Mouse (Mus musculus): ENCODE results near the gene Lix1. TPM values are rescaled to one million over a fixed set of nuclear protein-coding genes. Genes with fewer than 3 reads are reported as not detected.

The Lix1 gene
- polyA plus RNA-seq, 1 experiment from 2014 or later: 4.8 TPM

DNA sequence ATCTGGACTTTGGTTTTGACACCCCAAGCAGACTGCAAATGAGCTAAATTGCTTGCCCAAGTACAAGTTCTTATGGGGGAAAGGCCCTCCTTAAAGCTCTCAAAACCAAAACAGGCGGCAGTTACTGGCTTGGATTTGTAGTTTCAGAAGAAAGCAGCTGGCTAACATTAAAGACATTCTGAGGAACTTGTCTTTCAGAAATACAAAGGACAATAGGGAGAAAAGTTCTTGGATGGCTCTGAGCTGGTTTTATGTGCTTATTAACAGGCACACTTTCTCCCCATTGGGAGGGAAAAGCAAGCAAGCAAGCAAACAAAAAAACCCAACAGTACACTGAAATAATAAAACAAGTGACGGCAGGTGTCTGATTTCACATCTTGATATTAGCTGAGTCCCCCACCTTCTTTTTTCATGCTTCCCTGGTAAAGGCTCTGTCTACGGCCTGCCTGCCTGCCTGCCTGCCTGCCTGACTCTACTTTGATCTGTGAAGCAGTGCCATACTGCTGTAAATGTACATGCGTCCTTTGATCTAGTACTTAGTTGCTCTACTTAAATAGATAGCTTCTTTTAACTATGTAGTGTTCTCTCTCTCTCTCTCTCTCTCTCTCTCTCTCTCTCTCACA is 39.5 kb downstream of the Lix1 start:
- Histone ChIP-seq H3K4me1 (replicated peaks; ENCODE audit: control insufficient read depth, insufficient read depth) (no peaks in the 10 kb centered on the region), H3K9ac (ENCODE audit: low read length) (no peak overlapping the region), H3K4me3 (ENCODE audit: low read depth, low read length) (no peak overlapping the region), H3K36me3 (ENCODE audit: control insufficient read depth, insufficient read depth, low read length) (no peaks in the 10 kb centered on the region), H3K4me2 (replicated peaks; ENCODE audit: low read depth) (no peak overlapping the region), H3K9me3 (ENCODE audit: control insufficient read depth, low read length) (no peaks in the 10 kb centered on the region), H3K27me3 (ENCODE audit: control insufficient read depth, insufficient read depth, low read length) (no peaks in the 10 kb centered on the region), H3K27ac (replicated peaks) (no peak overlapping the region)
- DNase-seq (ENCODE audit: low spot score): no peak
- WGBS: 57% methylated on average over 4 of the region's 4 CpGs
- no peak for TF ChIP-seq EP300 (optimal IDR thresholded peaks at IDR 0.05)
- ATAC-seq (ENCODE audit: low FRiP score, low TSS enrichment): no peak

DNA sequence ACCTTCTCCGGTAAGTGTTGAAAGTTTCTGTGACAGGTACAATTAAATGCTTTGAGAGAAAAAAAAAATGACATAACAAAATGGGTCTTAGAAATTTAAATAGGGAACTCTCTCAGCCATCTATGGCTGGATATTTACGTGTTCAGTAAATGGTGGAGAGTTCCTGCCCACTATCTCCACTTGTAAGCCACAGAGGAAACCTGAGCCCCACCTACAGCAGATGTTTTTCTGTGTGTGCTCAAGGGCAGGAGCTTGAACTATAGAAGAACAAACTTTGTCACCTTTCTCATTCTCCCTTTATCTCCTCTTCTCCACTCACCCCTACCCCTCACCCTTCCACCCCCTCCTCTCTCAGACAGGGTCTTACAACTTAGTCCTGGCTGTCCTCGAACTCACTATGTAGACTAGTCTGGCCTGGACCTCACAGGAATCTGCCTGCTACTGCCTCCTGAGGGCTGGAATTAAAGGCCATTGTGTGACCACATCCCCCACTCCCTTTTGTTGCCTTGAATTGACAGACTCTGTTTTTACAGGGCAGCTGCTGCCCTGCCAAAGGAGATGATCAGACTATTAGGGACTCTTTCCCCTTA is 41.9 kb downstream of the Lix1 start:
- Histone ChIP-seq H3K36me3 (ENCODE audit: control insufficient read depth, insufficient read depth, low read length) (no peaks in the 10 kb centered on the region), H3K27ac (replicated peaks) (no peak overlapping the region), H3K9ac (ENCODE audit: low read length) (no peak overlapping the region), H3K4me2 (replicated peaks; ENCODE audit: low read depth) (no peak overlapping the region), H3K9me3 (ENCODE audit: control insufficient read depth, low read length) (no peaks in the 10 kb centered on the region), H3K27me3 (ENCODE audit: control insufficient read depth, insufficient read depth, low read length) (no peaks in the 10 kb centered on the region), H3K4me3 (ENCODE audit: low read depth, low read length) (no peak overlapping the region), H3K4me1 (replicated peaks; ENCODE audit: control insufficient read depth, insufficient read depth) (no peaks in the 10 kb centered on the region)
- TF ChIP-seq CTCF (IDR thresholded peaks at IDR 0.05; ENCODE audit: low read depth) (no peak), EP300 (optimal IDR thresholded peaks at IDR 0.05) (no peak)
- ATAC-seq (ENCODE audit: low FRiP score, low TSS enrichment): no peak
- 67% methylated on average over 3 of the region's 3 CpGs for WGBS
- no peak for DNase-seq (ENCODE audit: low spot score)

DNA sequence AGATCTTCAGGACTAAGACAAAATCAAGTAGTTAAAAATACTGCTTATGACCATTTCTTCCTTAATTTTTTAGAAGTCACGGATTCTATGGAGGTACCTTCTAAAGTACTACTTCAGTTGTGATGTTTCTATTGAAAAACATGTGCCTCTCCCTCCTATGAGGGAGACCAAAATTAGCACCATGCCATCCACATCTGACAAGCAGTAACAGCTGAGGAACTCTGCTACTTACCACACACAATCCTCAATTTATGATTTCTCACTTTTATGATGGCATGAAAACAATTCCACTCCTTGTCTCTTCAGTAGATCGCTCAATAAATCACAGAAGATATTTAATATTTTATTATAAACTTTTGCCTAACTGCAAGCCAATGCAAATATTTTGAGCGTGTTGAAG is 44.2 kb downstream of the Lix1 start:
- no peaks in the 10 kb centered on the region for H3K27me3 ChIP-seq (ENCODE audit: control insufficient read depth, insufficient read depth, low read length)
- DNase-seq (ENCODE audit: low spot score) (no peak), ATAC-seq (ENCODE audit: low FRiP score, low TSS enrichment) (no peak)
- no peak overlapping the region for H3K9ac ChIP-seq (ENCODE audit: low read length)
- no peaks in the 10 kb centered on the region for H3K9me3 ChIP-seq (ENCODE audit: control insufficient read depth, low read length)
- H3K36me3 ChIP-seq (ENCODE audit: control insufficient read depth, insufficient read depth, low read length): no peaks in the 10 kb centered on the region
- 91% methylated on average over 3 of the region's 3 CpGs for WGBS
- H3K27ac ChIP-seq (replicated peaks): no peak overlapping the region
- H3K4me3 ChIP-seq (ENCODE audit: low read depth, low read length): no peak overlapping the region
- no peak overlapping the region for H3K4me2 ChIP-seq (replicated peaks; ENCODE audit: low read depth)
- TF ChIP-seq EP300 (optimal IDR thresholded peaks at IDR 0.05) (no peak), CTCF (IDR thresholded peaks at IDR 0.05; ENCODE audit: low read depth) (no peak)
- H3K4me1 ChIP-seq (replicated peaks; ENCODE audit: control insufficient read depth, insufficient read depth): no peaks in the 10 kb centered on the region

DNA sequence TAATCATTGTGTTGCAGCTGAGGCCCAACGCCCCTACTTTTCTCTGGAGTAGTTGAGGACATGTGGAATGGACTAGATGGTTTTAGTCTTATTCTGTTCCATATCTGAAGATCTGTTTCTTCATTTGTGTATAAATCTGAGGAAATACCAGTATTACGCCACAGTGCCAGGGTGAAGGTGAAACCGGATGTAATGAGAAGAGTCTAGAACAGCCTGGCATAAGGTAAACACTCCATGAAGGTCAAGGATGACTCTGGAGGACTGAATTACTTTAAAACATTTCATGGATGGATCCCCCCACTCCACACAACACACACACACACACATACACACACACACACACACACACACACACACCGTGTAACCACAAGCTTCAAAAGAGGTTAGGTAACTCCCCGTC is 45.3 kb downstream of the Lix1 start:
- Histone ChIP-seq H3K4me2 (replicated peaks; ENCODE audit: low read depth) (no peak overlapping the region), H3K27me3 (ENCODE audit: control insufficient read depth, insufficient read depth, low read length) (no peaks in the 10 kb centered on the region), H3K9me3 (ENCODE audit: control insufficient read depth, low read length) (no peaks in the 10 kb centered on the region), H3K27ac (replicated peaks) (no peak overlapping the region), H3K36me3 (ENCODE audit: control insufficient read depth, insufficient read depth, low read length) (no peaks in the 10 kb centered on the region), H3K9ac (ENCODE audit: low read length) (no peak overlapping the region), H3K4me3 (ENCODE audit: low read depth, low read length) (no peak overlapping the region), H3K4me1 (replicated peaks; ENCODE audit: control insufficient read depth, insufficient read depth) (no peaks in the 10 kb centered on the region)
- DNase-seq (ENCODE audit: low spot score) (no peak), ATAC-seq (ENCODE audit: low FRiP score, low TSS enrichment) (no peak)
- TF ChIP-seq EP300 (optimal IDR thresholded peaks at IDR 0.05) (no peak), CTCF (IDR thresholded peaks at IDR 0.05; ENCODE audit: low read depth) (no peak)
- WGBS: 78% methylated on average over 5 of the region's 5 CpGs

DNA sequence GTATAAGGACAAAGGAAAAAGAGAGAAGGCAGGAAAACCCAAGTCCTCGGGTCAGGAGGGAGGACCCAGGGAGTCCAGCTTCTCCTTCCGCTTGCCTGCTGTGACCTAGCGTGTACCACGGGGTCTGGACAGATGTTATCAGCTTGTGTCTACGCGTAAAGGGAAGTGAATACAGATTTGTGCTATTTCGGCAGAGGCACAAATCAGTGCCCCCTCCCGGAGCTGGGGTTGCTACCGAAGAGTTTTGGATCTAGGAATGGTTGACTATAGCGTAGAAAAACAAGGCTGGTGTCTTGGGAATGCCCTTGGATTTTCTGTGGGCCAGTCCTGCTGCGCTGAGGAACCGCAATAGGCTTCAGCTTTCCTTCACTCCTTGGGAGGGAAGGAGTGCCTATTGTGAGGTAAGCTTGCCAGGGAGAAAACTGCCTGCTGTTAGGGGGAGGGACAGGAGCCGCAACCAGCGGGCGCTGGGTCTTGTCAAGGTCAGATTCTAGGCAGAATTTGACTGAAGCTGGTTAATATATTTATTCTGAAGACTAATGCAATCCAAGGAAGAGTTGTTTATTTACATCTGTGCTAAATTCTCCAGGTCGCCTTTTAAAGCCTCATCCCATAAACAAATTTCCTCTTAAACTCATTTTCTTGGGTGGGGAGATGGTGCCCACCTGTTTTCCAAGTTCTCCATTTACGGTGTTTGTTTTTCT is 46.4 kb downstream of the Lix1 start:
- whole genome bisulfite sequencing: 3% methylated on average over 17 of the region's 17 CpGs
- Histone ChIP-seq H3K36me3 (ENCODE audit: control insufficient read depth, insufficient read depth, low read length) (no peaks in the 10 kb centered on the region), H3K27ac (replicated peaks) (peak overlapping the region; percentile 4; the same call in 1 of the 2 replicates), H3K27me3 (ENCODE audit: control insufficient read depth, insufficient read depth, low read length) (no peaks in the 10 kb centered on the region), H3K4me3 (ENCODE audit: low read depth, low read length) (peak overlapping the region; percentile 30), H3K4me2 (replicated peaks; ENCODE audit: low read depth) (peak overlapping the region; percentile 57), H3K4me1 (replicated peaks; ENCODE audit: control insufficient read depth, insufficient read depth) (no peaks in the 10 kb centered on the region), H3K9ac (ENCODE audit: low read length) (peak overlapping the region; percentile 45), H3K9me3 (ENCODE audit: control insufficient read depth, low read length) (no peaks in the 10 kb centered on the region)
- ATAC-seq (ENCODE audit: low FRiP score, low TSS enrichment) (peak; percentile 91), DNase-seq (ENCODE audit: low spot score) (peak; percentile 59)
- TF ChIP-seq EP300 (optimal IDR thresholded peaks at IDR 0.05): no peak
- no peak for TF ChIP-seq CTCF (IDR thresholded peaks at IDR 0.05; ENCODE audit: low read depth)

DNA sequence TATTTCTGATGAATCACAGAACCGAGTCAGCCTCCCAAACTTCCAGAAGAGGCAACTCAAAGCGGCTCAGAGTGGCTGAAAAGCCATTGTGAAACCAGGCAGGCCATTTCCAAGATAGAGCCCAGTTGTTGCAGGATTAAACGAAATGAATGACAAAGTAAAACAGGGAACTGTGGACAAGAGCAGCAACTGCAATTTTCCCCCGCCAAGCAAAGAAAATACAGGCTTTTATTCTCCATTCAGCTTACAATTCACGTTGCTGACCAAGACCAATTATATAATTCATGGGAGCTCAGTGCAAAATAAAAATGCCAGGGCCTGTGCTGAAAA is 46.9 kb downstream of the Lix1 start:
- Histone ChIP-seq H3K4me3 (ENCODE audit: low read depth, low read length) (peak overlapping the region; percentile 30), H3K9me3 (ENCODE audit: control insufficient read depth, low read length) (no peaks in the 10 kb centered on the region), H3K4me2 (replicated peaks; ENCODE audit: low read depth) (peak overlapping the region; percentile 57), H3K4me1 (replicated peaks; ENCODE audit: control insufficient read depth, insufficient read depth) (no peaks in the 10 kb centered on the region), H3K27me3 (ENCODE audit: control insufficient read depth, insufficient read depth, low read length) (no peaks in the 10 kb centered on the region), H3K9ac (ENCODE audit: low read length) (no peak overlapping the region; the same call in 1 of the 2 replicates), H3K27ac (replicated peaks) (peak overlapping the region; percentile 4; the same call in 1 of the 2 replicates), H3K36me3 (ENCODE audit: control insufficient read depth, insufficient read depth, low read length) (no peaks in the 10 kb centered on the region)
- DNase-seq (ENCODE audit: low spot score): peak; percentile 13
- TF ChIP-seq CTCF (IDR thresholded peaks at IDR 0.05; ENCODE audit: low read depth) (no peak), EP300 (optimal IDR thresholded peaks at IDR 0.05) (no peak)
- no peak for ATAC-seq (ENCODE audit: low FRiP score, low TSS enrichment)
- 16% methylated on average over 5 of the region's 5 CpGs for WGBS
